Mouse (Mus musculus): ENCODE results near the gene Akt1s1. TPM values are rescaled to one million over a fixed set of nuclear protein-coding genes. Genes with fewer than 3 reads are reported as not detected.

The Akt1s1 gene
- polyA plus RNA-seq (2014; fragmentation: Illumina TruSeq; extraction: RNeasy Lipid Tissue Mini Kit (QIAGEN cat#74804)) = 1.7 TPM

GRCm38 (mm10) chr7:44848561-44849415, at the start of gene Akt1s1, which contains the start of gene Tbc1d17:
Akt1s1 (plus strand) TSS chr7:44848991.
Tbc1d17 (minus strand) TSS chr7:44849079.

GRCm38 (mm10) chr7:44815721-44816469, 32.9 kb upstream of the Akt1s1 start, which contains the start of the genes Nup62 and Il4i1:
Nup62 (plus strand) TSS chr7:44816088.
Il4i1 (plus strand) TSS chr7:44816387.

GRCm38 (mm10) chr7:44816470-44817021, 32.2 kb upstream of the Akt1s1 start, which contains the start of gene Atf5:
Atf5 (minus strand) TSS chr7:44816658.

GRCm38 (mm10) chr7:44857042-44857552, 8.3 kb downstream of the Akt1s1 start, which contains the start of gene Pnkp:
Pnkp (plus strand) TSS chr7:44857139.

GRCm38 (mm10) chr7:44869697-44870528, 21.1 kb downstream of the Akt1s1 start, which contains the start of gene Ptov1:
Ptov1 (minus strand) TSS chr7:44869788.

GRCm38 (mm10) chr7:44892276-44892921, 43.6 kb downstream of the Akt1s1 start, which contains the start of gene Med25:
Med25 (minus strand) TSS chr7:44892712.

GRCm38 (mm10) chr7:44895593-44896434, 47.0 kb downstream of the Akt1s1 start, which contains the start of gene Fuz:
Fuz (plus strand) TSS chr7:44896079.

Other genes with a start within 250 kb of the Akt1s1 start
- gene Myh14, start 178.1 kb upstream of the Akt1s1 start, polyA plus RNA-seq (2014; fragmentation: Illumina TruSeq; extraction: RNeasy Lipid Tissue Mini Kit (QIAGEN cat#74804)) = not detected
- gene Izumo2, start 140.2 kb upstream of the Akt1s1 start, polyA plus RNA-seq (2014; fragmentation: Illumina TruSeq; extraction: RNeasy Lipid Tissue Mini Kit (QIAGEN cat#74804)) = not detected
- gene Vrk3, start 100.6 kb upstream of the Akt1s1 start, polyA plus RNA-seq (2014; fragmentation: Illumina TruSeq; extraction: RNeasy Lipid Tissue Mini Kit (QIAGEN cat#74804)) = 3.8 TPM
- 2.2 TPM for gene Zfp473, start 97.9 kb upstream of the Akt1s1 start, polyA plus RNA-seq (2014; fragmentation: Illumina TruSeq; extraction: RNeasy Lipid Tissue Mini Kit (QIAGEN cat#74804))
- gene Nup62, start 32.9 kb upstream of the Akt1s1 start, polyA plus RNA-seq (2014; fragmentation: Illumina TruSeq; extraction: RNeasy Lipid Tissue Mini Kit (QIAGEN cat#74804)) = 5.9 TPM
- gene Il4i1, start 32.6 kb upstream of the Akt1s1 start, polyA plus RNA-seq (2014; fragmentation: Illumina TruSeq; extraction: RNeasy Lipid Tissue Mini Kit (QIAGEN cat#74804)) = not detected
- gene Atf5, start 32.3 kb upstream of the Akt1s1 start, polyA plus RNA-seq (2014; fragmentation: Illumina TruSeq; extraction: RNeasy Lipid Tissue Mini Kit (QIAGEN cat#74804)) = 5.8 TPM
- gene Tbc1d17, start 88 bp downstream of the Akt1s1 start, polyA plus RNA-seq (2014; fragmentation: Illumina TruSeq; extraction: RNeasy Lipid Tissue Mini Kit (QIAGEN cat#74804)) = 0.71 TPM
- gene Pnkp, start 8.1 kb downstream of the Akt1s1 start, polyA plus RNA-seq (2014; fragmentation: Illumina TruSeq; extraction: RNeasy Lipid Tissue Mini Kit (QIAGEN cat#74804)) = not detected
- gene Ptov1, start 20.8 kb downstream of the Akt1s1 start, polyA plus RNA-seq (2014; fragmentation: Illumina TruSeq; extraction: RNeasy Lipid Tissue Mini Kit (QIAGEN cat#74804)) = not detected
- 2.5 TPM for gene Med25, start 43.7 kb downstream of the Akt1s1 start, polyA plus RNA-seq (2014; fragmentation: Illumina TruSeq; extraction: RNeasy Lipid Tissue Mini Kit (QIAGEN cat#74804))
- gene Fuz, start 47.1 kb downstream of the Akt1s1 start, polyA plus RNA-seq (2014; fragmentation: Illumina TruSeq; extraction: RNeasy Lipid Tissue Mini Kit (QIAGEN cat#74804)) = 3.2 TPM
- 20.6 TPM for gene Ap2a1, start 80.5 kb downstream of the Akt1s1 start, polyA plus RNA-seq (2014; fragmentation: Illumina TruSeq; extraction: RNeasy Lipid Tissue Mini Kit (QIAGEN cat#74804))
- gene Tsks, start 94.2 kb downstream of the Akt1s1 start, polyA plus RNA-seq (2014; fragmentation: Illumina TruSeq; extraction: RNeasy Lipid Tissue Mini Kit (QIAGEN cat#74804)) = not detected
- 0.88 TPM for gene Cpt1c, start 125.9 kb downstream of the Akt1s1 start, polyA plus RNA-seq (2014; fragmentation: Illumina TruSeq; extraction: RNeasy Lipid Tissue Mini Kit (QIAGEN cat#74804))
- 8.2 TPM for gene Prmt1, start 137.6 kb downstream of the Akt1s1 start, polyA plus RNA-seq (2014; fragmentation: Illumina TruSeq; extraction: RNeasy Lipid Tissue Mini Kit (QIAGEN cat#74804))
- 8.4 TPM for gene Irf3, start 148.7 kb downstream of the Akt1s1 start, polyA plus RNA-seq (2014; fragmentation: Illumina TruSeq; extraction: RNeasy Lipid Tissue Mini Kit (QIAGEN cat#74804))
- 2.0 TPM for gene Bcl2l12, start 149.7 kb downstream of the Akt1s1 start, polyA plus RNA-seq (2014; fragmentation: Illumina TruSeq; extraction: RNeasy Lipid Tissue Mini Kit (QIAGEN cat#74804))
- gene Scaf1, start 167.4 kb downstream of the Akt1s1 start, polyA plus RNA-seq (2014; fragmentation: Illumina TruSeq; extraction: RNeasy Lipid Tissue Mini Kit (QIAGEN cat#74804)) = 2.2 TPM
- 4.0 TPM for gene Rras, start 169.0 kb downstream of the Akt1s1 start, polyA plus RNA-seq (2014; fragmentation: Illumina TruSeq; extraction: RNeasy Lipid Tissue Mini Kit (QIAGEN cat#74804))
- 0.40 TPM for gene Prr12, start 203.9 kb downstream of the Akt1s1 start, polyA plus RNA-seq (2014; fragmentation: Illumina TruSeq; extraction: RNeasy Lipid Tissue Mini Kit (QIAGEN cat#74804))
- 9.1 TPM for gene Nosip, start 213.4 kb downstream of the Akt1s1 start, polyA plus RNA-seq (2014; fragmentation: Illumina TruSeq; extraction: RNeasy Lipid Tissue Mini Kit (QIAGEN cat#74804))
- gene Prrg2, start 213.7 kb downstream of the Akt1s1 start, polyA plus RNA-seq (2014; fragmentation: Illumina TruSeq; extraction: RNeasy Lipid Tissue Mini Kit (QIAGEN cat#74804)) = 4.7 TPM
- 0.31 TPM for gene Rcn3, start 243.2 kb downstream of the Akt1s1 start, polyA plus RNA-seq (2014; fragmentation: Illumina TruSeq; extraction: RNeasy Lipid Tissue Mini Kit (QIAGEN cat#74804))

All from ovary, adult 10 weeks (tissue).